Mouse (Mus musculus) limb, embryonic 11.5 days (tissue): Measurements from ENCODE around the gene Sdhaf2. TPM values are rescaled to one million over a fixed set of nuclear protein-coding genes. Genes with fewer than 3 reads are reported as not detected.
"Not testable (repeated sequence)": the region's sequence is repeated elsewhere in the genome, so short reads cannot be mapped to it uniquely, and the experiment has no call there.

Experiments
- ATAC-seq: fragments of 200-750 bp; cut with Nextera tagmentation; 2 replicates; pipeline ENCODE4 v1.8.0; 2017; ENCODE audit warnings: low read depth; ENCODE audit not compliant: insufficient number of reproducible peaks, low FRiP score, low TSS enrichment
- DNase-seq: peaks from one replicate; pipeline ENCODE4 v3.0.0-alpha.2; 2015; ENCODE audit warnings: low spot score
- H3K27ac ChIP-seq: fragments of 300-500 bp; sonication (generic); replicated peaks from 2 replicates; pipeline ENCODE4 v1.5.1; 2014; ENCODE audit warnings: low read depth, mild to moderate bottlenecking, low read length
- H3K27me3 ChIP-seq: fragments of 300-500 bp; sonication (generic); 2 replicates; pipeline ENCODE4 v1.6.1; 2014; ENCODE audit warnings: mild to moderate bottlenecking, low read length, mixed read lengths; ENCODE audit not compliant: control insufficient read depth, insufficient read depth
- H3K36me3 ChIP-seq: fragments of 300-500 bp; sonication (generic); 2 replicates; pipeline ENCODE4 v1.6.1; 2014; ENCODE audit warnings: mild to moderate bottlenecking, low read length, moderate library complexity, mixed read lengths; ENCODE audit not compliant: control insufficient read depth, insufficient read depth
- H3K4me1 ChIP-seq: fragments of 300-500 bp; sonication (generic); 2 replicates; pipeline ENCODE4 v1.6.1; 2014; ENCODE audit warnings: low read length, mixed read lengths; ENCODE audit not compliant: control insufficient read depth, insufficient read depth
- H3K4me2 ChIP-seq: fragments of 300-500 bp; sonication (generic); 2 replicates; pipeline ENCODE4 v1.6.1; 2014; ENCODE audit warnings: low read depth, mild to moderate bottlenecking, moderate library complexity; ENCODE audit not compliant: severe bottlenecking
- H3K4me3 ChIP-seq: fragments of 300-500 bp; sonication (generic); 2 replicates; pipeline ENCODE4 v1.5.1; 2014; ENCODE audit warnings: low read depth, low read length
- H3K9ac ChIP-seq: fragments of 300-500 bp; sonication (generic); 2 replicates; pipeline ENCODE4 v1.6.1; 2014; ENCODE audit warnings: mild to moderate bottlenecking, low read length
- H3K9me3 ChIP-seq: fragments of 300-500 bp; sonication (generic); 2 replicates; pipeline ENCODE4 v1.6.1; 2016; ENCODE audit warnings: low read length; ENCODE audit not compliant: control insufficient read depth
- WGBS: fragments of 180-500 bp; shearing (Covaris S2); extraction: QIAGEN DNeasy Blood & Tissue Kit; methylation state at CpG from one replicate; pipeline ENCODE4 v1.1.7; 2014; 5-methylcytosine and 5-hydroxymethylcytosine counted together
- polyA plus RNA-seq: library from polyadenylated mRNA; unstranded; fragments of >200 nt; fragmentation: Nextera tagmentation; extraction: Ambion mirVana; gene quantifications from 2 replicates; pipeline ENCODE4 v1.2.1, GENCODE M21; 2014

Gene Sdhaf2
- polyA plus RNA-seq, result 57.2 and 61.0 TPM in 2 replicates

- Histone ChIP-seq H3K4me2 (peak within 1 kb of the TSS; percentile 62), H3K4me3 (peak within 1 kb of the TSS; percentile 95), H3K4me1 (no peaks in the 10 kb centered on the region; the same call in 1 of the 2 replicates), H3K27me3 (no peaks in the 10 kb centered on the region), H3K9ac (peak within 1 kb of the TSS; percentile 98), H3K27ac (peak within 1 kb of the TSS; percentile 97), H3K9me3 (no peaks in the 10 kb centered on the region), H3K36me3 (0 out of 2 replicates have a peak, but pooled peaks cover 2% of the 10 kb centered on the region)
- DNase-seq, result peak; percentile 63
- WGBS, result under 1% methylated on average over 11 of the region's 11 CpGs
- ATAC-seq, result no peak
Observed at GRCm38 (mm10) chr19:10525910-10526309, at the start of gene Sdhaf2. Gene Sdhaf2 (minus strand): TSS chr19:10526142.

DNA sequence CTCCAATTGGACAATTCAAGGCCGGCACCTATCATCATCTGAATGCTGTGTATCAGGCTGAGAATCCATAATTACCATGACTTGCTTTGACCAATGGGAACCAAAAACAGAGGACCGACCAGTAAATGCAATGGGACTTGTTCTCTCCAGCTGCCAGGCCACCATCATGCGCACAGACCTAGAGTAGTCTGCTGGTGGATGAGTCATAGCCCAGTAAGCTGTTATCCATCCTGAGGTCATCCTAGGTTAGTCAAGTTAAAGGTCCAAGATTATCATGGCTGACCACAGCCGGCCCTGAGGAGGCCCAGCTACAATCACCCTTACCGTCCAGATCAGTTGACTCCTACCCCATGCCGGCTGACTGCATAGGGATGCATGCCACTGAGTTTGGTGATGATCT, 43.7 kb upstream of the Sdhaf2 start:
- Histone ChIP-seq H3K9ac (no peak overlapping the region), H3K36me3 (peaks cover 2% of the 10 kb centered on the region; the same call in 1 of the 2 replicates), H3K4me2 (no peak overlapping the region), H3K4me1 (no peaks in the 10 kb centered on the region), H3K27me3 (no peaks in the 10 kb centered on the region), H3K27ac (no peak overlapping the region), H3K4me3 (no peak overlapping the region), H3K9me3 (no peaks in the 10 kb centered on the region)
- DNase-seq (no peak), ATAC-seq (no peak)
- WGBS, result 95% methylated on average over 6 of the region's 6 CpGs

GRCm38 (mm10) chr19:10565217-10565616, 39.3 kb upstream of the Sdhaf2 start:
- DNase-seq, result no peak
- Histone ChIP-seq H3K36me3 (no peaks in the 10 kb centered on the region), H3K9me3 (no peaks in the 10 kb centered on the region), H3K4me1 (no peaks in the 10 kb centered on the region), H3K4me3 (no peak overlapping the region), H3K9ac (no peak overlapping the region), H3K27me3 (no peaks in the 10 kb centered on the region), H3K4me2 (no peak overlapping the region), H3K27ac (no peak overlapping the region)
- WGBS, result 84% methylated on average over 4 of the region's 4 CpGs
- ATAC-seq, result no peak

DNA sequence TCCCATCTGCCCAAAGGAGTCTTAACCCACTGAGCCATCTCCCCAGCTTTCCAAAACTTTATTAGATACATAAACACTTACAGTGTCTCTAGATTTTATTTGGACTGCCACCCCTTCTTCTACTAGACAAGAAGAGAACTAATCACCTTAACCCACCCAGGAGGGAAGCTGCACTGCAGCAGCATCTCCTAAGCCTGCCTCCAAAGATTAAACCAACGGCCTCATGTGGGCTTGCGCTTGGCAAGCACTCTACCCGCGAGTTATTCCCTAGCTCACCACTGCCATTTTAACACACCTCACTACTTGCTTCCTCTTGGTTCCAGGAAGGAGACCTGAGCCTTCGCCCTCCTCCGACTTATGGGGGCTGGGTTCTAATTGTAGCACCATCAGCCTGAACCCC, 38.3 kb upstream of the Sdhaf2 start:
- Histone ChIP-seq H3K4me2 (no peak overlapping the region), H3K27me3 (no peaks in the 10 kb centered on the region), H3K27ac (no peak overlapping the region), H3K9me3 (no peaks in the 10 kb centered on the region), H3K4me3 (no peak overlapping the region), H3K36me3 (no peaks in the 10 kb centered on the region), H3K4me1 (no peaks in the 10 kb centered on the region), H3K9ac (no peak overlapping the region)
- WGBS, result 84% methylated on average over 6 of the region's 6 CpGs
- no peak for DNase-seq
- no peak for ATAC-seq

DNA sequence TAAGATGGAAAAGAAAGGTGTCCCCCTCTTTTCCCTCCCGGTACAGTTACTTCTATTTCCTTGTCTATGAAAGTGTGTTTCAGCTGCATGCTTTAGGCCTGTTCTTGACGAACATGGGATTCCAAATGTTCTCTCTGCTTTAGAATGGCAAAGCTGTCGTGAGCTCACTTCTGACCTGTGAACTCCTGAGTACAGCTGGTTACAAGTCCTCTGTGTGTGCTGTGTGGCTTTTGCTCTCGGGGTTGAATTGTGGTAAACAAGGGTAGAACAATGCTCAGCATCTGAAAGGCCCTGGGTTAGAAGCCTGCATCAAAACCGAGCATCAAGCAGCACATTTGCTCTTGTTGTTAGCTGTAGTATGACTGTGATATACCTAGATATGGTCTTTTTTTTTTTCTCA, 36.4 kb upstream of the Sdhaf2 start:
- ATAC-seq (no peak), DNase-seq (no peak)
- Histone ChIP-seq H3K9me3 (no peaks in the 10 kb centered on the region), H3K4me2 (no peak overlapping the region), H3K27me3 (no peaks in the 10 kb centered on the region), H3K27ac (no peak overlapping the region), H3K36me3 (no peaks in the 10 kb centered on the region), H3K4me1 (no peaks in the 10 kb centered on the region), H3K4me3 (no peak overlapping the region), H3K9ac (no peak overlapping the region)
- WGBS, result 68% methylated on average over 5 of the region's 5 CpGs

DNA sequence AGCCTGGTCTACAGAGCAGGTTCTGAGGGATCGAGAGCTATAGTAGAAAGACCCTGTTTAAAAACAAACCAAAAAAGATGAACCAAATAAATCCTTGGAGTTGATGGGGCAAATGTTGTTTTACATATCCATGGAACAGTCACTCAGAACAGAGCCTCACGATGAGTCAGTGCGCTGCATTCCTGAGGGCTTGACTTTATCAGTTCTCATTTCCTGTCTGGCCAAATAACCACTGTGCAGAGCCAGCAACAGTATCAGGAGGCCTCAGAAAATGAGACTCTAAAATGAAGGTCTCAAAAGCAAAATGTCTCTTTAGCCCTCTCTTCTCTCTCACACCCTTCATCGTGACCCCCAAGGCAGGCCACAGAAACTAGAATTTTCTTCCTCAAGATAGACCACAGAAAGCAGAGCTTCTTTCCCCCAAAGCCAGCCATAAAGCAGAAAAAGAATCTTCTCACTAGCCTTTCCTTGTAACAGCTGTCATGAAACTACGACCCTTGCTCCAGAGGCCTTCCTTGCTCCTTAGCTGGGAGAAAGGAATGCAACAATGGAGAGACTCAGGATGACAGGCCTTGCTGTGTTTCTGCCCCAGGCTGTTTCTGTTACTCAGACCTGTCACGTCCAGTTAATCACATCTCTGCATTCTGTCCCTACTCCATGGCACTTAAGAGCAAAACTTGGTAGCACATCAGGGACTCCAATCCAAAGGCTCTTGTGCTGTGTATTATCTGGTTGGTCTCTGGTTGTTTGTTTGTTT, 35.8 kb upstream of the Sdhaf2 start:
- no peak for DNase-seq
- no peak overlapping the region for H3K27ac ChIP-seq

GRCm38 (mm10) chr19:10560108-10560507, 34.2 kb upstream of the Sdhaf2 start:
- ATAC-seq (no peak), DNase-seq (no peak)
- Histone ChIP-seq H3K36me3 (no peaks in the 10 kb centered on the region), H3K27me3 (no peaks in the 10 kb centered on the region), H3K4me3 (no peak overlapping the region), H3K27ac (no peak overlapping the region), H3K4me2 (no peak overlapping the region), H3K9me3 (no peaks in the 10 kb centered on the region), H3K4me1 (peaks cover 3% of the 10 kb centered on the region; the same call in 1 of the 2 replicates), H3K9ac (no peak overlapping the region)
- WGBS, result 29% methylated on average over 5 of the region's 5 CpGs

More for the DNA sequence above, 35.8 kb upstream of the Sdhaf2 start:
- H3K9me3 ChIP-seq, result no peaks in the 10 kb centered on the region
- no peak overlapping the region for H3K4me2 ChIP-seq
- 65% methylated on average over 6 of the region's 6 CpGs for WGBS
- no peaks in the 10 kb centered on the region for H3K4me1 ChIP-seq
- H3K9ac ChIP-seq, result no peak overlapping the region
- ATAC-seq, result no peak
- no peaks in the 10 kb centered on the region for H3K36me3 ChIP-seq
- no peaks in the 10 kb centered on the region for H3K27me3 ChIP-seq
- H3K4me3 ChIP-seq, result no peak overlapping the region

GRCm38 (mm10) chr19:10557837-10558375, 32.0 kb upstream of the Sdhaf2 start:
- H3K27ac ChIP-seq, H3K4me2 ChIP-seq, H3K9ac ChIP-seq, ATAC-seq, H3K4me3 ChIP-seq, DNase-seq, H3K9me3 ChIP-seq, H3K36me3 ChIP-seq, H3K27me3 ChIP-seq, H3K4me1 ChIP-seq: not testable (repeated sequence)
- 70% methylated on average over 4 of the region's 4 CpGs for WGBS
